Mouse (Mus musculus): ENCODE data around the gene Shisa5. TPM values are rescaled to one million over a fixed set of nuclear protein-coding genes. Genes with fewer than 3 reads are reported as not detected.

Shisa5 gene
- polyA plus RNA-seq, 1 experiment, result 2.6 TPM

GRCm38 (mm10) chr9:108999167-108999526, 39.2 kb upstream of the Shisa5 start:
- no peak for TF ChIP-seq GATA1 (IDR thresholded peaks at IDR 0.05; ENCODE audit: low read length)
- no peak for TF ChIP-seq TAL1 (IDR thresholded peaks at IDR 0.05; ENCODE audit: low read length)
- Histone ChIP-seq H3K36me3 (ENCODE audit: control insufficient read depth) (no peaks in the 10 kb centered on the region), H3K4me1 (ENCODE audit: control insufficient read depth) (peaks cover 20% of the 10 kb centered on the region), H3K9me3 (ENCODE audit: control insufficient read depth, low read length) (no peaks in the 10 kb centered on the region), H3K27me3 (ENCODE audit: control insufficient read depth) (no peaks in the 10 kb centered on the region), H3K4me3 (replicated peaks) (no peak overlapping the region)

GRCm38 (mm10) chr9:109000726-109001125, 37.6 kb upstream of the Shisa5 start:
- Histone ChIP-seq H3K4me3 (replicated peaks) (no peak overlapping the region), H3K36me3 (ENCODE audit: control insufficient read depth) (no peaks in the 10 kb centered on the region), H3K9me3 (ENCODE audit: control insufficient read depth, low read length) (no peaks in the 10 kb centered on the region), H3K4me1 (ENCODE audit: control insufficient read depth) (peaks cover 14% of the 10 kb centered on the region), H3K27me3 (ENCODE audit: control insufficient read depth) (no peaks in the 10 kb centered on the region)
- TF ChIP-seq GATA1 (IDR thresholded peaks at IDR 0.05; ENCODE audit: low read length) (no peak), TAL1 (IDR thresholded peaks at IDR 0.05; ENCODE audit: low read length) (no peak)

- Histone ChIP-seq H3K9me3 (ENCODE audit: control insufficient read depth, low read length) (no peaks in the 10 kb centered on the region), H3K4me1 (ENCODE audit: control insufficient read depth) (peaks cover 9% of the 10 kb centered on the region), H3K36me3 (ENCODE audit: control insufficient read depth) (no peaks in the 10 kb centered on the region), H3K4me3 (replicated peaks) (no peak overlapping the region), H3K27me3 (ENCODE audit: control insufficient read depth) (no peaks in the 10 kb centered on the region)
- no peak for TF ChIP-seq GATA1 (IDR thresholded peaks at IDR 0.05; ENCODE audit: low read length)
- TF ChIP-seq TAL1 (IDR thresholded peaks at IDR 0.05; ENCODE audit: low read length), result no peak
Measured at GRCm38 (mm10) chr9:109003201-109003600, 35.2 kb upstream of the Shisa5 start.

DNA sequence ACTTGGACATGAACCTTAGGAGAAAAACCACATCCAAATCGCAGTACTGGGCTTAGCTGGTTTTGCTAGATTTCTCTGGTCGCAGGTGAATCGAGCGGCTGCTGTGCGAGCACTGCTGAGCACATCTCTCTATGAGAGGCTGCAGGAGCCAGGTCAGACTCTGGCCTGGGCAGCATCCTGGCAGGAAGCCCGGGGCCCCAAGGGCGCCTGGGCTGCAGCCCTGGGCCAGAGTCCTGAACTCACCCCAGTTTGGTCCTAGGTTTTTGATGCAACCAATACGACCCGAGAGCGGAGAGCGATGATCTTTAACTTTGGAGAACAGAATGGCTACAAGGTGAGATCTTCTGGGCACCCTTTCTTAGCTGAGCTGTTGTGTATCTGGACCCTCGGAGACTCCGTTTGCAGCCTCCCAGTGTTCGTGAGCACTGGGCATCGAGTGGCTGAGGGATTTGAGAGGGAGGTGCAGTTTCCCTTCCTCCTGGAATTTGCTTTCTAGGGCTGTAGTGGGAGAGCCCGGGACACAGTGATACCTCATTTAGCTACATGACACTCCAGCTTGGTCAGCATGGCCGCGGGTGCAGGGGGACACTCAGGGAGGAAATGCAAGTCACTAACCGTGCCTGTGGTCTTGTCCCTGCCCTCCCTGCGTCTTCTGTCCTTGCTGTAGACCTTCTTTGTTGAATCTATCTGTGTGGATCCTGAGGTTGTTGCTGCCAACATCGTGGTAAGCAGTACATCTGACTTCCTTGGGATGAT, 31.2 kb upstream of the Shisa5 start:
- Histone ChIP-seq H3K36me3 (ENCODE audit: control insufficient read depth) (no peaks in the 10 kb centered on the region), H3K9me3 (ENCODE audit: control insufficient read depth, low read length) (no peaks in the 10 kb centered on the region), H3K4me3 (replicated peaks) (no peak overlapping the region), H3K4me1 (ENCODE audit: control insufficient read depth) (peaks cover 15% of the 10 kb centered on the region), H3K27me3 (ENCODE audit: control insufficient read depth) (no peaks in the 10 kb centered on the region)
- TF ChIP-seq TAL1 (IDR thresholded peaks at IDR 0.05; ENCODE audit: low read length) (no peak), GATA1 (IDR thresholded peaks at IDR 0.05; ENCODE audit: low read length) (no peak)

GRCm38 (mm10) chr9:109008081-109008480, 30.3 kb upstream of the Shisa5 start:
- no peaks in the 10 kb centered on the region for H3K9me3 ChIP-seq (ENCODE audit: control insufficient read depth, low read length)
- H3K4me1 ChIP-seq (ENCODE audit: control insufficient read depth), result peaks cover 15% of the 10 kb centered on the region
- H3K36me3 ChIP-seq (ENCODE audit: control insufficient read depth), result no peaks in the 10 kb centered on the region
- no peak overlapping the region for H3K4me3 ChIP-seq (replicated peaks)
- TF ChIP-seq TAL1 (IDR thresholded peaks at IDR 0.05; ENCODE audit: low read length) (no peak), GATA1 (IDR thresholded peaks at IDR 0.05; ENCODE audit: low read length) (no peak)
- H3K27me3 ChIP-seq (ENCODE audit: control insufficient read depth), result no peaks in the 10 kb centered on the region

DNA sequence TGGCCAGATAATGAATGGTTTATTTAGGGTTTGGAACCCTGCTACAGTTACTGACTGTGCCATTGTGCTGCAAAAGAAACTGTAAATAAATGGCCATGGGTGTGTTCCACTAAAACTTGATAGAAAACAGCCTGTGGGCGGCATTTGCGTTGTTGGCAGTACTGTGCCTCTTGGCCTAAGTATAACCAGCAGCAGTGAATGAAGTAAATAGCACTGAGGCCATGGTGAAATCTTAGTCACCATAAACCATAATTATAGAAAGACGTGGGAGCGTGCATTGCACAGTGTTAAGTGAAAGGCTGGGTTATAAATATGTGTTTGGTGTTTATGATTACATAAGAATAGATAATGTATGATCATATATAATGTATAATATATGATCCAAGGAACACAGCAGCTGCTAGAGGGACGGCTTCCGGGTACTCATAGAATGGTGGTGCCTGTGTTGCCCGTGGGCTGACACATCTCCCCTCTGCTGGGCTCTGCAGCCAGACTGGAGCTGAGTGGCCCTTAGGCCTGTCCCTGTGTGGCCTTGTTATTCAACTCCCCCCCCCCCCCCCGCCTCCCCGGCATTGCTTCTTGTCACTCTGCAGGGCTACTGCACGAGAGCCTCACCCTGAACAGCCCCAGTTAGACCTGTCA, 29.2 kb upstream of the Shisa5 start:
- TF ChIP-seq TAL1 (IDR thresholded peaks at IDR 0.05; ENCODE audit: low read length), result no peak
- Histone ChIP-seq H3K4me3 (replicated peaks) (no peak overlapping the region), H3K4me1 (ENCODE audit: control insufficient read depth) (peaks cover 20% of the 10 kb centered on the region), H3K36me3 (ENCODE audit: control insufficient read depth) (no peaks in the 10 kb centered on the region), H3K27me3 (ENCODE audit: control insufficient read depth) (no peaks in the 10 kb centered on the region), H3K9me3 (ENCODE audit: control insufficient read depth, low read length) (no peaks in the 10 kb centered on the region)

DNA sequence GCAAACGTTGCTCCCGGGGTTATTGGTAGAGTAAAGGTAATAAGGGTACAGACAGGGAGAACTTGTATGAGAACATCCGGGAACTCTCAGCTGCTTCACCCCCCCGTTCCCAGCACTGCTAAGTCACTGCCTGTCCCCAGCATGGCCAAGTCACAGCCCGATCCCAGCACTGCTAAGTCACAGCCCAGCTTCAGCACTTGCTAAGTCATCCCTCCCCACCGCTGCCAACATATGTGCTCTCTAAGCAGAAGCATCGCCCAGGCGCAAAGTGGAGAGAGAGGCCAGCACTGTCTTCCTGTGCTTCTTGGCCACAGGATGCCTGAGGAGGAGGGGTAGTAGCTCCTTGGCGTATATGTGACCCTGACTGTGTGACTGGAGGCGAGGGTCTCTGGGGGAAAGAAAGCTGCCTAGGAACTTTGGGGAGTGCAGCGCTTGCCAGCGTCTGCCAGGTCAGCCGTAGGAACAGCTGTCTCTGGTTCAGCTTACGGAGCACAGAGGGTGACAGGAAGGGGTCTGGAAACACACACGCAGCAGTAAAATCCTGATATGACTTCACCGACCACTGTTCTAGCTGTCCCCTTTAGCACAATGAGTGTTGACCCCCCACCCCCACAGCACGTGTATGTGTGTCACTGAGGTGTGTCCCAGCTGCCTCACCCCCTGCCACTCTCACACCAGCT, 28.6 kb upstream of the Shisa5 start:
- Histone ChIP-seq H3K4me1 (ENCODE audit: control insufficient read depth) (peaks cover 23% of the 10 kb centered on the region), H3K4me3 (replicated peaks) (no peak overlapping the region), H3K9me3 (ENCODE audit: control insufficient read depth, low read length) (no peaks in the 10 kb centered on the region), H3K27me3 (ENCODE audit: control insufficient read depth) (no peaks in the 10 kb centered on the region), H3K36me3 (ENCODE audit: control insufficient read depth) (no peaks in the 10 kb centered on the region)
- TF ChIP-seq GATA1 (IDR thresholded peaks at IDR 0.05; ENCODE audit: low read length), result no peak
- TF ChIP-seq TAL1 (IDR thresholded peaks at IDR 0.05; ENCODE audit: low read length), result no peak

DNA sequence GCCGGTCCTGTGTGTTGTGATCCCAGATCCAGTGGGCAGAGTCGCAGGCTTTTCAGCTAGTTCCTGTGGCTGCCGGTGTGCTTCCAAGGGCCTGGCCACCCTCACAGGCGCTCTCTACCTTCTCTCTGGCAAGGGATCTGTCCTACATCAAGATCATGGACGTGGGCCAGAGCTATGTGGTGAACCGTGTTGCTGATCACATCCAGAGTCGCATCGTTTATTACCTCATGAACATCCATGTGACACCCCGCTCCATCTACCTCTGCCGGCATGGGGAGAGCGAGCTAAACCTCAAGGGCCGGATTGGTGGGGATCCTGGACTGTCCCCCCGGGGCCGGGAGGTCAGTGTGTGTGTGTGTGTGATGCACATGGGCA, 28.1 kb upstream of the Shisa5 start:
- H3K4me1 ChIP-seq (ENCODE audit: control insufficient read depth), result peaks cover 27% of the 10 kb centered on the region
- TF ChIP-seq TAL1 (IDR thresholded peaks at IDR 0.05; ENCODE audit: low read length) (no peak), GATA1 (IDR thresholded peaks at IDR 0.05; ENCODE audit: low read length) (no peak)

DNA sequence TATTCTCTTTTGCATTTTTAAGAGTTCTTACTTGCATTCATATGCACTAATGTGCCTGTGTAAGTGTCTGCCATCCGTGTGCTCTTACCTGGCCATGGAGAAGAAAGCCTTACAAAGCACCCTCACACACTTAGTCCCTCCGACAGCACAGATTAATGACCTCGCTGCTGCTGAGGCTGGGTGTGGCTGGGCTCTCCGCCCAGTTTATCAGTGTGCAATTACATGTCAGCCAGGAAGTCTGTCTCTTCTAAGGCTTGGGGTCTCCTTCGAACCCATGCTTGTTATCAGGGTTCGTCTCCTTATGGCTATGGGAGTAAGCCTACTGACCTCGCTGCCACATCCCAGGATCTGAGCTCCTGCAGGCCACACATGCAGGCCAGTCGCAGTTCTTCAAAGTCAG, 23.0 kb upstream of the Shisa5 start:
- peaks cover 34% of the 10 kb centered on the region for H3K4me1 ChIP-seq (ENCODE audit: control insufficient read depth)
- no peaks in the 10 kb centered on the region for H3K27me3 ChIP-seq (ENCODE audit: control insufficient read depth)
- H3K36me3 ChIP-seq (ENCODE audit: control insufficient read depth), result no peaks in the 10 kb centered on the region
- no peaks in the 10 kb centered on the region for H3K9me3 ChIP-seq (ENCODE audit: control insufficient read depth, low read length)
- H3K4me3 ChIP-seq (replicated peaks), result peak overlapping the region; percentile 16
- TF ChIP-seq TAL1 (IDR thresholded peaks at IDR 0.05; ENCODE audit: low read length), result no peak
- TF ChIP-seq GATA1 (IDR thresholded peaks at IDR 0.05; ENCODE audit: low read length), result no peak

More for the DNA sequence above, 28.1 kb upstream of the Shisa5 start:
- Histone ChIP-seq H3K9me3 (ENCODE audit: control insufficient read depth, low read length) (no peaks in the 10 kb centered on the region), H3K27me3 (ENCODE audit: control insufficient read depth) (no peaks in the 10 kb centered on the region), H3K36me3 (ENCODE audit: control insufficient read depth) (no peaks in the 10 kb centered on the region), H3K4me3 (replicated peaks) (no peak overlapping the region)
